Mouse (Mus musculus) Patski (cell line): ENCODE measurements around the gene Osbpl3. TPM values are rescaled to one million over a fixed set of nuclear protein-coding genes. Genes with fewer than 3 reads are reported as not detected.
A peak's percentile ranks its signal among the peaks of the same experiment; 100 is the strongest.

Source experiments
- ATAC-seq: fragments of 100-300 bp; one replicate; pipeline ENCODE4 v1.8.0; 2021
- CTCF ChIA-PET: fragments of 350-600 bp; sonication (Branson Sonifier 250); formaldehyde crosslinking; loops from one replicate; lab custom pipeline; 2022; ENCODE audit warnings: inconsistent platforms; lab: Charles Lee
- POLR2A ChIA-PET: fragments of 350-600 bp; sonication (Branson Sonifier 250); formaldehyde crosslinking; loops from one replicate; lab custom pipeline; 2022; ENCODE audit warnings: antibody characterized with exemption, inconsistent platforms; lab: Charles Lee
- DNase-seq: peaks from one replicate; pipeline ENCODE4 v3.0.0-alpha.2; 2011; ENCODE audit warnings: low read depth, low spot score
- H3K27me3 ChIP-seq: fragments of 371-371 bp; one replicate; pipeline ENCODE4 v1.5.1; 2021
- CTCF ChIP-seq: fragments of 100-300 bp; IDR thresholded peaks from one replicate; pipeline ENCODE4 v1.5.1; 2021
- in situ Hi-C: fragments of 300-500 bp; cut with MboI; formaldehyde crosslinking; loops from 3 replicates; pipeline ENCODE4 v1.11.1; 2018; ENCODE audit warnings: low pct_unique_long_range_greater_than_20kb, mixed read lengths
- polyA plus RNA-seq: library from polyadenylated mRNA; unstranded; gene quantifications from one replicate; pipeline ENCODE4 v1.2.3, GENCODE M21; 2021

Osbpl3 gene
- polyA plus RNA-seq, 1 experiment from 2014 or later: 117 TPM

DNA sequence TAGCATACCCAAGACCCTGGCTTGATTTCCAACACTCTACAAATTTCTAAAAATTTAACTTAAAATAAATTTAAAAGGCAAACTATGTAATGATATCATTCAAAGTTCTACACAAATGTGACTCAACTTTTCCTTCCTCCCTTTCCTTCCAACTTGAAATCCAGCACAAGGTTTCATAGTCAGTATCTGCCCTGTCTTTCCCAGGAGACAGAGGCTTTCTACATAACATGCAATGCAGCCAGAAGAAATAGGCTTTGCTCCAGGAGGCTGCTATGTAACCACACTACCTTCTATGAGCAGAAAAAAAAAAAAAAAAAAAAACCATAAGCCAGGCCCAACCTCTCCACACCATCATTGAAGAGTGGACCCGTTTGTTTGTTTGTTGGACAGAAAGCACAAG lies 42.6 kb downstream of the Osbpl3 start:
- no peak for ATAC-seq
- H3K27me3 ChIP-seq: no peaks in the 10 kb centered on the region
- POLR2A ChIA-PET: no interaction called here
- no peak for TF ChIP-seq CTCF
- in situ Hi-C loops: no loop called here
- DNase-seq: no peak
- CTCF ChIA-PET: interaction anchor here (1.2 to 1.4 kb wide), 2 partner anchors 100 to 113 kb away, joined by 3 read pairs; no protein-coding TSS in a partner anchor

DNA sequence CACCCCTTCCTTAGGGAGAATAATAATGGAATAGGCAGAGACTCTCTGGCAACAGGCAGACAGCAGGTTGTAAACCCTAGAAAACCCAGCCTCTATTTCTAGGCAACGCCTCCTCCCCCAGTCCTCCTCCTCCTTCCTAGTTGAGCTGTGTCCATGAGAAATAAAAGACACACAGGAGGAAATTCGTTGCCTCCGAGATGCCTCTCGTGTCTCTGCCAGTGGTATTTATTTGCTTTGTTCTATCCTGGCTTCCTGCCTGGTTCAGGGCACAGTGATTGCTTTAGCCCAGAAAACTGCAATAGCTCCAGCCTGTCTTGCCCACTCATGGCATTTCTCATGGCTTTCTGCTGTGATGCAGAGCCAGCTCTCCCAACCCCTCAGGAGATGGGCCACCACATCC lies 43.8 kb downstream of the Osbpl3 start:
- CTCF ChIA-PET: interaction anchor here (0.9 to 1.4 kb wide), 2 partner anchors 90 to 114 kb away, joined by 3 read pairs; no protein-coding TSS in a partner anchor
- DNase-seq (no peak), ATAC-seq (no peak)
- POLR2A ChIA-PET: no interaction called here
- TF ChIP-seq CTCF: no peak
- no peaks in the 10 kb centered on the region for H3K27me3 ChIP-seq
- in situ Hi-C loops: no loop called here

DNA sequence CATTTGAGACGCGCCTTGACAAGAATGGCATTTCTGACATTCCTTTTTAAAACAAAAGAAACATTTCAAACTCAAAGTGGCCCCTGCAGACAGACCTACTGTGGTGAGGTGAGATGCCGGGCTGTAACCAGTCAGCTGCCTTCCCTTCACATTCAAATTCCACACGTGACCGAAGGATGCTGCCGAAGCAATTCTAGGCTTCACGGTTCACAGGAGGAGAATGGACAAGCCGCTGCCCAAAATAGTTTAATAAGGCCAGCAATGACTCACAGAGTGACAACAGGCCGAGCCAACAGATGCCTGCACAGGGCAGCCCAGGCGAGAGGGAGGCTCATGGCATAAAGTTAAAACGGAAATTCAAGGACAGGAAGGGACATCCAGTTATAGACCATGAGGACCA lies 51.3 kb downstream of the Osbpl3 start:
- ChIA-PET POLR2A (interaction anchor here (0.9 to 1.4 kb wide), 2 partner anchors 16 to 19 kb away, joined by 4 to 6 read pairs; no protein-coding TSS in a partner anchor), CTCF (interaction anchor here (1.0 kb wide), 1 partner anchor 99 kb away, joined by 3 read pairs; no protein-coding TSS in a partner anchor)
- no peak for TF ChIP-seq CTCF
- in situ Hi-C loops: no loop called here
- H3K27me3 ChIP-seq: no peaks in the 10 kb centered on the region
- peak; percentile 93 for ATAC-seq
- DNase-seq: peak; percentile 89

DNA sequence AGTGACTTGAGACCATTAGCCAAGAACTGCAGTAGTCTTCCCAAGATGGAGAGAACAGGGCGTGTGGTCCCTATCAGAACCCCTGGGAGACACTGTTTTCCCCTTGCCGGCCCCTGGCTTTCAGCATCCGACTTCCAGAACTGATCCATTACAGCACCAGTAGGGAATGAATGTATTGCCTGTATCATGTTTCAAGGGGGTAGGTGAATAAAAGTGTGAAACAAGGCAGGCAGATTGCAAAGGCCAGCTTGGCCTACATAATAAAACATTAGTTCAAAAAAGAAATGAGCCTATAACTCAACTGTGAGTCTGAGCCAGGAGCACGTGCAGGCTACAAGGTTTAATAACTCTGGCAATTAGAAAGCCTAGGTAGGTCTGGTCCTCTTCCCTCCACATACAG lies 52.5 kb downstream of the Osbpl3 start:
- ChIA-PET CTCF (no interaction called here), POLR2A (interaction anchor here (0.7 kb wide), 1 partner anchor 16 kb away, joined by 4 read pairs; no protein-coding TSS in a partner anchor)
- TF ChIP-seq CTCF: no peak
- DNase-seq (no peak), ATAC-seq (no peak)
- in situ Hi-C loops: no loop called here
- no peaks in the 10 kb centered on the region for H3K27me3 ChIP-seq

DNA sequence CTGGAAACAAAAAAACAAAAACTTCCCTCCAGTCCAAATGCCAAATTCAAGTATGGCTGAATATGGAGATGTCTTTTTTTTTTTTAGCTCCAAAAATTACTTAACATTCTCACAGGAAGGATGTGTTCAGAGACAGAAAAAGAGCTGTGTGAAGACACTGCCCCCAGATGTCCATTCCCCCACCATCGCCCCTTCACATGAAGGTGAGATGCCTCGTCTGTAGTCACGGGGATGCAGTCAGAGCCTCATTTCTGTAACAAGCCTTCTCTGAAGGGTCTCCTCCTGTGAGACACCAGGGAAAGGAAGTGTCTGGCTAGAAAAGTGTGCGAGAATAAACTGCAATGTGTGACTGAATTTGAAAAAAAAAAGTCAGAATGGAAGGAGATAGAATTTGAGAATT lies 53.1 kb downstream of the Osbpl3 start:
- no peak for DNase-seq
- in situ Hi-C loops: no loop called here
- ATAC-seq: no peak
- POLR2A ChIA-PET: interaction anchor here (0.6 kb wide), 1 partner anchor 132 kb away, joined by 3 read pairs; no protein-coding TSS in a partner anchor
- no peaks in the 10 kb centered on the region for H3K27me3 ChIP-seq
- CTCF ChIA-PET: interaction anchor here (1.4 kb wide), 1 partner anchor 19 kb away, joined by 3 read pairs; no protein-coding TSS in a partner anchor
- no peak for TF ChIP-seq CTCF

DNA sequence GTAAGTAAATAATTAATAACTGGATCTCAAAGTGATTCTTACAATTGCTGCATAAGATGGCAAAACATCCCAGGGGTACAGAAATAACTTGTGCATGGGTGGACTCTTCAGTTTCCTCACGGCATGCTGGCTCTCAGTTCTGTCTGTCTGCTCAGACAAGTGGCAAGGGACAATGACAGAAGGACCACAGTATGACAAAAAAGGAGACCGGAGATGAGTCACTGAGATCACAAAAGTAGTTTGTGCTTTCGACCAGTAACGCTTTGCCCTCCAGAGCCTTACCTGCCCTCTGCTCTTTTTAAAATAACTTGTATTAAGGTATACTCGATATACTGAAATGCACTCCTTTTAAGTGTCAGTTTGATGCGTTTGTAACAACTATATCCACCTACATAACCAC lies 55.8 kb downstream of the Osbpl3 start:
- in situ Hi-C loops: no loop called here
- CTCF ChIA-PET: interaction anchor here (0.7 to 1.0 kb wide), 2 partner anchors 55 to 128 kb away, joined by 3 read pairs; no protein-coding TSS in a partner anchor
- H3K27me3 ChIP-seq: no peaks in the 10 kb centered on the region
- DNase-seq (no peak), ATAC-seq (no peak)
- TF ChIP-seq CTCF: no peak
- POLR2A ChIA-PET: no interaction called here

DNA sequence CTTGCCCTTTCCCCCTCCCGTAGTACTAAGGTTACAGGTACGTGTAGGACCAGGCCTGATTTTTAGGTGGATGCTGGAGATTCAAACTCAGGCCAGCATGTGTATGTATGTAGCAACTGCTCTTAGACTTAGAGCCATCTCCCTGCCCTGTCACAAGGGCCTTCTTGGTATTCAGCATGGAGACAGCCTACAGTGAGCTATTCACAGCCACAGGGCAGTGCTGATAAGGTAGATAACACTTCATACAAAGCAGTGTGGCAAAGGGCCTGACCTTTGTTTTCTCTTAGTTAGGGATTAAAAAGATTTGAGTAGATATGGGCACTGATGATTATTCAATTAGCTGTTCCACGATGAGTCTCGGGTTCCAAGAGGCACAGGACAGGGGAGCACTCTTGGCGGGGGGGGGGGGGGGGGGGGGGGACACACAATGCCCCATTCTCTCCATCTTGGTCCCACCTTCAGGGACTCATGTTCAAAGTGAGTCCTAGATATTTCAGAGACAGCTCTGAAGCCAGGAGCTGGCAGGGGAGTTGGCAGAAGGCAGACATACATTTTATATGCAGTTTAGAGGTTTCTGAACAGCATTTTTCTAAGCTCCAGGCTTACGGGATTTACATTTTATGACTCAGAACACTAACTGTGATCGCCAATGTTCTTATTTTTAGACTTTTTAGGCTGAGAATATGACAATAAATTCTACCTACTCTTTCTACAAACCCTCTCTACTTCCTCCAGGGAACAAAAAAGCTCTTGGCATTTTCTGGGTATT lies 56.4 kb downstream of the Osbpl3 start:
- H3K27me3 ChIP-seq: no peaks in the 10 kb centered on the region
- ATAC-seq: no peak

DNA sequence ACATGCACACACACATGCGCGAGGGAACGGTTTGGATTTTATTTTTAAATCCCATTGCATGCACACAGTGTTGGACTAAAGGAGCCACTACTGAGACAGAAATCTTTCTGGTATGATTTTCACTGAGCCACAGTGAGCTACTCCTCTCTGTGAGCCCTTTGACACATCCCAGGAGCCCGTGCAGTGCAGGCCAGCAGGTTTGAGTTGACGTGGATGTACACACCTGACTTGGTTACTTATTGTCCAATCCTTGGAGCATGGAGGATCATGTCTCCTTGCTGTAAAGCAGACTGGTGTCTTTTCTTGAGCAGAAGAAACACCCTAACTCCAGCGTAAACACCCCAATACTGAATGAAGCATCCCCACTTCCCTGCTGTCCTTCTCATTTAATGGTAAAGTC lies 57.7 kb downstream of the Osbpl3 start:
- in situ Hi-C loops: no loop called here
- DNase-seq (no peak), ATAC-seq (no peak)
- POLR2A ChIA-PET: no interaction called here
- no peak for TF ChIP-seq CTCF
- no peaks in the 10 kb centered on the region for H3K27me3 ChIP-seq
- CTCF ChIA-PET: interaction anchor here (1.1 kb wide), 1 partner anchor 22 kb away, joined by 4 read pairs; no protein-coding TSS in a partner anchor

More for the DNA sequence above, 56.4 kb downstream of the Osbpl3 start:
- POLR2A ChIA-PET: no interaction called here
- TF ChIP-seq CTCF: no peak
- DNase-seq: no peak
- in situ Hi-C loops: no loop called here
- CTCF ChIA-PET: interaction anchor here (0.7 to 1.0 kb wide), 2 partner anchors 55 to 128 kb away, joined by 3 read pairs; no protein-coding TSS in a partner anchor

DNA sequence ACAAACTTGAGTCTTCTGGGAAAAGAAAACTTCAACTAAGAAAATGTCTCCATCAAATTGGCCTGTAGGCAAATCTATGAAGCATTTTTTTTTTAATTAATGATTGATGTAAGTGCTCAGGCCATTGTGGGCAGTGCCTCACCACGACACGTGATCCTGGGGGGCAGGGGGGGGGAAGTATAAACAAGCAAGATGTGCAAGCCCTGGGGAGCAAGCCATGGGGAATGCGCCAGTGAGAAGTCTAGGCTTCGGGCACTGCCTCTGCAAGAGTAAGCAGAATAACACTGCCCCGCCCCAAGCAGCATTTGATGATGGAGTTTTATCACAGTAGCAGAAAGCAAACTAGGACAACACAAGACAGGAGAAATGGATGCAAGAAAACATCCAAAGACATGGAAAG lies 58.9 kb downstream of the Osbpl3 start:
- ChIA-PET POLR2A (interaction anchor here (0.7 kb wide), 1 partner anchor 1884 kb away, joined by 3 read pairs; no protein-coding TSS in a partner anchor), CTCF (interaction anchor here (0.7 to 1.1 kb wide), 3 partner anchors 18 to 139 kb away, joined by 3 to 4 read pairs (median 3); no protein-coding TSS in a partner anchor)
- in situ Hi-C loops: no loop called here
- TF ChIP-seq CTCF: no peak
- no peak for ATAC-seq
- H3K27me3 ChIP-seq: no peaks in the 10 kb centered on the region
- DNase-seq: no peak

DNA sequence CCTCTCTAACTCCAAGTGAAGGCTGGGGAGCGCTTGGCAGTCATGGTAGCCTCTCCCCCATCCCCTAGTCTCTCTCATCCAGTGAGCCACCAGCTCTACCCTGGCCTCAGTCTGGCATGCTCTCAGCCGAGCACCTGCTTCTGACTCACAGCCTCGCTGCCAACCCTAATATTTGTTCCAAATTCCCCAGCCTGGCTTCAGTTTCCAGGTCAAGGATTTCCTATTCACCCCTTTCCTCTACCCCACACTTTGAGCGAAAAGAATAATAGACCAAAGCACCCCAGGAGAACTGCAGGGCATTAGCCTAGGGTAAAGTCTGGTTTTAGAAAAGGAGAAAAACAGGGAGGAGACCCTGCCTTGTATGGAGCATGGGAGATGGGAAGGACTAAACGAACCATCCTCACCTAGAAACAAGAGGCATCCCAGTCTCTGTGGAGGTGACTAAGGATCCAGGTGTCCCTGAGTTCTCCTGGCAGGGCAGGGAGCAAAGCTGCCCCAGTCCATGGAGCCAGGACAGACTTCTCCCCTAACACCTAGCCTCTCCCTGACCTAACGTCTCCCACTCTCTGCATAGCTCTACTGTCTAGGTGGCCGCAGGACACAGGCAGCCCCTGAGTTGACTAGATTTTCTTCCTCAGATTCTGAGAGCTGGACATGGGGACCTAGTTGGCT lies 60.2 kb downstream of the Osbpl3 start:
- TF ChIP-seq CTCF: no peak
- ATAC-seq (peak; percentile 45), DNase-seq (peak; percentile 85)
- no peaks in the 10 kb centered on the region for H3K27me3 ChIP-seq
- CTCF ChIA-PET: interaction anchor here (0.6 kb wide), 1 partner anchor 14 kb away, joined by 3 read pairs; no protein-coding TSS in a partner anchor
- in situ Hi-C loops: no loop called here
- POLR2A ChIA-PET: interaction anchor here (0.8 kb wide), 1 partner anchor 59 kb away, joined by 4 read pairs; no protein-coding TSS in a partner anchor
